7 mouse cellular contexts compared by ENCODE assay signal in the genomic region with DNA sequence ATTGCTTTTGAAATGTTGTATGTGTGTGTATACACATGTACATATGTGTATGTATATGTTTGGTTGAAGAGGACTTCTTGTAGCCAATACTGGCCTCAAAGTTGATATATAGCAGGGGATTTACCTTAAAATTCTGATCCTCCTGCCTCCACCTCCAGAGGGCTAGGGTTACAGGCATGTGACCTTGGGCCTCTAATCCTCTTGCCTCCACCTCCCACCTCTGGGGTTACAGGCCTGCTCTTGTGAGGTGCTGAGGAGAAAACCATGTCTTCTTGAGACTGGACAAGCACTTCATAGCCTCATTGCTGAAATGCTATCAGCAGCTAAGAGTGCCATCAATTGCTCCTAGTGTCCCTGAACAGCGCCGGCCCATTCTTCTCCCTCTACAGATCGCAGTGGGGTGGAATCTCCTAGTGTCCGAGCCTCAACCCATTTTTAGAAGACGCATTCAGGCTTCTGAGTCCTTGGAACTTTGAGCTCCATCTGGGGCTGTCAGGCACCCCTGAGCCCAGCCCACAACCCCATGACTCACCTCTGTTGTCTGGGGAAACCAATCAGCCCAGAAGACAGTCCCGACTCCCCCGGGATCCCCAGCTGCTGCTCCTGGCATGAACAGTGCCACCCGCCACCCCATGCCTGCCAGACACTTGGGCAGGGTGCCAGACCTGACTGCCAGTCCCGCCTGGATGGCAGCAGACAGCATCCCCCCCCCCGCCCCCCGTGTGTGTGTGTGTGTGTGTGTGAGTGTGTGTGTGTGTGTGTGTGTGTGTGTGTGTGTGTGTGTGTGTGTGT. TPM values are rescaled to one million over a fixed set of nuclear protein-coding genes. Genes with fewer than 3 reads are reported as not detected.
DNase-seq lines count a peak whose midpoint lies in the region; ATAC-seq and TF ChIP-seq lines count a peak whose summit lies in the region.

No protein-coding gene starts in this region.

- TF ChIP-seq CTCF in midbrain, postnatal 0 days (IDR thresholded peaks at IDR 0.05), result no peak

- H3K36me3 ChIP-seq in intestine, embryonic 15.5 days, result no peaks in the 10 kb centered on the region
- H3K36me3 ChIP-seq in midbrain, postnatal 0 days (ENCODE audit: insufficient read depth, low read length), result no peaks in the 10 kb centered on the region

- H3K4me2 ChIP-seq in intestine, embryonic 15.5 days (replicated peaks), result peak overlapping the region; percentile 41; the same call in 1 of the 2 replicates
- H3K4me2 ChIP-seq in midbrain, postnatal 0 days (ENCODE audit: low read depth, low read length, poor library complexity, severe bottlenecking), result peak overlapping the region; percentile 48

- no peak overlapping the region for H3K4me3 ChIP-seq in intestine, embryonic 15.5 days (replicated peaks)
- no peak overlapping the region for H3K4me3 ChIP-seq in midbrain, postnatal 0 days (ENCODE audit: low read depth, low read length)

- no peaks in the 10 kb centered on the region for H3K27me3 ChIP-seq in intestine, embryonic 15.5 days (replicated peaks)
- H3K27me3 ChIP-seq in midbrain, postnatal 0 days (ENCODE audit: insufficient read depth, low read length), result no peaks in the 10 kb centered on the region

- peak; percentile 70 to 76 for DNase-seq in adrenal gland, adult 18-20 months (ENCODE audit: low spot score in 2 of 2)
- peak; percentile 73 to 91 for DNase-seq in cerebellum, postnatal 4 days (ENCODE audit: low spot score in 2 of 2)
- DNase-seq in gastrocnemius, postnatal 4 days (ENCODE audit: low spot score in 2 of 2), result peak; percentile 69 to 83
- DNase-seq in left cerebral cortex, adult 8-10 months (ENCODE audit: low spot score in 2 of 2), result peak; percentile 53 to 91
- DNase-seq in midbrain, postnatal 0 days (ENCODE audit: low spot score), result peak; percentile 88
- DNase-seq in telencephalon, adult 2 months (ENCODE audit: low read depth, low spot score), result peak; percentile 62

- no peak overlapping the region for H3K9ac ChIP-seq in intestine, embryonic 15.5 days
- no peak overlapping the region for H3K9ac ChIP-seq in midbrain, postnatal 0 days (replicated peaks; ENCODE audit: low read length, poor library complexity, severe bottlenecking)

- ATAC-seq in intestine, embryonic 15.5 days, result peak; percentile 69
- peak; percentile 86 for ATAC-seq in midbrain, postnatal 0 days (ENCODE audit: low FRiP score)

- WGBS in intestine, embryonic 15.5 days, result 44% methylated on average over 11 of the region's 11 CpGs
- 33% methylated on average over 11 of the region's 11 CpGs for WGBS in midbrain, postnatal 0 days

- no peaks in the 10 kb centered on the region for H3K9me3 ChIP-seq in intestine, embryonic 15.5 days
- no peaks in the 10 kb centered on the region for H3K9me3 ChIP-seq in midbrain, postnatal 0 days (ENCODE audit: low read length)

- no peak overlapping the region for H3K27ac ChIP-seq in intestine, embryonic 15.5 days
- no peak overlapping the region for H3K27ac ChIP-seq in midbrain, postnatal 0 days (ENCODE audit: low read depth, low read length)

- H3K4me1 ChIP-seq in intestine, embryonic 15.5 days (replicated peaks), result peaks cover 9% of the 10 kb centered on the region
- no peaks in the 10 kb centered on the region for H3K4me1 ChIP-seq in midbrain, postnatal 0 days (ENCODE audit: insufficient read depth, low read length)

RNA-seq across cellular contexts. Expression of a gene that starts 30.6 kb away (rescaled TPM):
- 10 to 100 TPM; 39.1 to 86.4 TPM for total RNA-seq in adrenal gland, adult 18-20 months (2021)
- total RNA-seq in gastrocnemius, postnatal 4 days (2021), result 10 to 100 TPM; 22.6 to 25.8 TPM
- polyA plus RNA-seq in intestine, embryonic 15.5 days (2015; fragmentation: Nextera tagmentation; extraction: Ambion mirVana), result 5.6 and 5.9 TPM in 2 replicates
- 10 to 100 TPM; 34.3 to 67.8 (median 49.6) TPM for total RNA-seq in left cerebral cortex, adult 8-10 months (2022)
- 6.5 and 12.8 TPM in 2 replicates for total RNA-seq in midbrain, postnatal 0 days (2014; rRNA removed)
- polyA plus RNA-seq in midbrain, postnatal 0 days (2015; fragmentation: Nextera tagmentation; extraction: Ambion mirVana), result 2.3 TPM in 2 replicates
